Mouse (Mus musculus) granulocyte monocyte progenitor cell, adult 5-6 weeks (primary cell): ENCODE data around the gene Osbp. TPM values are rescaled to one million over a fixed set of nuclear protein-coding genes. Genes with fewer than 3 reads are reported as not detected.

Experiments used
- ATAC-seq: replicated peaks from 2 replicates; pipeline ENCODE4 v1.8.0; 2016; ENCODE audit warnings: mild to moderate bottlenecking, moderate TSS enrichment, inconsistent platforms; ENCODE audit not compliant: poor library complexity, severe bottlenecking
- total RNA-seq, 2 experiments: library from RNA; stranded (forward) in 1 of 2; stranded (reverse) in 1 of 2; fragments of 200-712, 200-1000 nt in 1 of 2; fragments of >200 nt in 1 of 2; fragmentation: Nextera tagmentation in 1 of 2; gene quantifications; 2 replicates each; pipeline ENCODE4 v1.2.3; 2014 to 2017

Osbp gene
- total RNA-seq, 2 experiments from 2014 or later: 42.3 to 46.5 TPM

- ATAC-seq: no peak
These were observed 44.0 kb downstream of the Osbp start for GRCm38 (mm10) chr19:12009501-12010280.

GRCm38 (mm10) chr19:12010281-12010771, 44.6 kb downstream of the Osbp start:
- peak; percentile 2 for ATAC-seq

GRCm38 (mm10) chr19:12010916-12011559, 45.3 kb downstream of the Osbp start:
- ATAC-seq: peak; percentile 19

- ATAC-seq: peak; percentile 43
These were observed 46.1 kb downstream of the Osbp start for GRCm38 (mm10) chr19:12011560-12012556.

- no peak for ATAC-seq
These were observed 46.9 kb downstream of the Osbp start for GRCm38 (mm10) chr19:12012615-12013014.

GRCm38 (mm10) chr19:12013228-12013627, 47.5 kb downstream of the Osbp start:
- peak; percentile 36 for ATAC-seq

GRCm38 (mm10) chr19:12015708-12016107, 50.0 kb downstream of the Osbp start:
- no peak for ATAC-seq

GRCm38 (mm10) chr19:12016192-12016591, 50.5 kb downstream of the Osbp start:
- ATAC-seq: no peak

GRCm38 (mm10) chr19:12024149-12024548, 58.4 kb downstream of the Osbp start:
- peak; percentile 83 for ATAC-seq

- ATAC-seq: peak; percentile 54
These were observed 59.6 kb downstream of the Osbp start for GRCm38 (mm10) chr19:12025333-12025732.

GRCm38 (mm10) chr19:12026606-12027005, 60.9 kb downstream of the Osbp start:
- ATAC-seq: peak; percentile 89

- ATAC-seq: no peak
These were observed 72.0 kb downstream of the Osbp start for GRCm38 (mm10) chr19:12037727-12038126.

- ATAC-seq: no peak
These were observed 75.5 kb downstream of the Osbp start, which contains the start of gene Olfr1423 for GRCm38 (mm10) chr19:12041217-12041616. Olfr1423 (minus strand) TSS chr19:12041317.

- ATAC-seq: no peak
These were observed 77.4 kb downstream of the Osbp start for GRCm38 (mm10) chr19:12043163-12043562.

Other genes starting within 250 kb of the Osbp start
- gene Gif, start 218.4 kb upstream of the Osbp start, total RNA-seq (2014; fragmentation: Nextera tagmentation): not detected in 2 replicates
- gene Gif, start 218.4 kb upstream of the Osbp start, total RNA-seq (2017): not detected in 2 replicates
- 76.7 and 90.4 TPM in 2 replicates for gene Mrpl16, start 195.6 kb upstream of the Osbp start, total RNA-seq (2014; fragmentation: Nextera tagmentation)
- gene Mrpl16, start 195.6 kb upstream of the Osbp start, total RNA-seq (2017): 103 and 113 TPM in 2 replicates
- 11.3 and 12.2 TPM in 2 replicates for gene Stx3, start 146.5 kb upstream of the Osbp start, total RNA-seq (2014; fragmentation: Nextera tagmentation)
- 7.9 and 12.1 TPM in 2 replicates for gene Stx3, start 146.5 kb upstream of the Osbp start, total RNA-seq (2017)
- not detected in 2 replicates for gene Olfr1417, start 126.7 kb upstream of the Osbp start, total RNA-seq (2014; fragmentation: Nextera tagmentation)
- gene Olfr1417, start 126.7 kb upstream of the Osbp start, total RNA-seq (2017): not detected in 2 replicates
- not detected in 2 replicates for gene Olfr1418, start 104.9 kb upstream of the Osbp start, total RNA-seq (2014; fragmentation: Nextera tagmentation)
- gene Olfr1418, start 104.9 kb upstream of the Osbp start, total RNA-seq (2017): not detected in 2 replicates
- not detected in 2 replicates for gene Olfr1419, start 90.8 kb upstream of the Osbp start, total RNA-seq (2014; fragmentation: Nextera tagmentation)
- not detected in 2 replicates for gene Olfr1419, start 90.8 kb upstream of the Osbp start, total RNA-seq (2017)
- gene Olfr1420, start 79.4 kb upstream of the Osbp start, total RNA-seq (2014; fragmentation: Nextera tagmentation): not detected in 2 replicates
- gene Olfr1420, start 79.4 kb upstream of the Osbp start, total RNA-seq (2017): not detected in 2 replicates
- 33.2 and 43.7 TPM in 2 replicates for gene Patl1, start 53.5 kb upstream of the Osbp start, total RNA-seq (2014; fragmentation: Nextera tagmentation)
- 12.6 and 12.8 TPM in 2 replicates for gene Patl1, start 53.5 kb upstream of the Osbp start, total RNA-seq (2017)
- not detected in 2 replicates for gene Olfr1423, start 75.4 kb downstream of the Osbp start, total RNA-seq (2014; fragmentation: Nextera tagmentation)
- not detected in 2 replicates for gene Olfr1423, start 75.4 kb downstream of the Osbp start, total RNA-seq (2017)
- gene Olfr1424, start 96.7 kb downstream of the Osbp start, total RNA-seq (2014; fragmentation: Nextera tagmentation): not detected in 2 replicates
- not detected in 2 replicates for gene Olfr1424, start 96.7 kb downstream of the Osbp start, total RNA-seq (2017)
- not detected in 2 replicates for gene Olfr1425, start 111.8 kb downstream of the Osbp start, total RNA-seq (2014; fragmentation: Nextera tagmentation)
- not detected in 2 replicates for gene Olfr1425, start 111.8 kb downstream of the Osbp start, total RNA-seq (2017)
- gene Olfr1426, start 126.1 kb downstream of the Osbp start, total RNA-seq (2014; fragmentation: Nextera tagmentation): not detected in 2 replicates
- gene Olfr1426, start 126.1 kb downstream of the Osbp start, total RNA-seq (2017): not detected in 2 replicates
- not detected in 2 replicates for gene Olfr1427, start 137.4 kb downstream of the Osbp start, total RNA-seq (2014; fragmentation: Nextera tagmentation)
- gene Olfr1427, start 137.4 kb downstream of the Osbp start, total RNA-seq (2017): not detected in 2 replicates
- not detected in 2 replicates for gene Olfr1428, start 150.0 kb downstream of the Osbp start, total RNA-seq (2014; fragmentation: Nextera tagmentation)
- gene Olfr1428, start 150.0 kb downstream of the Osbp start, total RNA-seq (2017): not detected in 2 replicates
- gene Olfr76, start 157.3 kb downstream of the Osbp start, total RNA-seq (2014; fragmentation: Nextera tagmentation): not detected in 2 replicates
- not detected in 2 replicates for gene Olfr76, start 157.3 kb downstream of the Osbp start, total RNA-seq (2017)
- gene Olfr1555-ps1, start 204.2 kb downstream of the Osbp start, total RNA-seq (2014; fragmentation: Nextera tagmentation): not detected in 2 replicates
- not detected in 2 replicates for gene Olfr1555-ps1, start 204.2 kb downstream of the Osbp start, total RNA-seq (2017)
- not detected in 2 replicates for gene Olfr1431, start 234.7 kb downstream of the Osbp start, total RNA-seq (2014; fragmentation: Nextera tagmentation)
- gene Olfr1431, start 234.7 kb downstream of the Osbp start, total RNA-seq (2017): not detected in 2 replicates